Mouse (Mus musculus) spleen, adult 2 months (tissue): ENCODE data around the gene Zfp326. TPM values are rescaled to one million over a fixed set of nuclear protein-coding genes. Genes with fewer than 3 reads are reported as not detected.
"Not testable (repeated sequence)": the region's sequence is repeated elsewhere in the genome, so short reads cannot be mapped to it uniquely, and the experiment has no call there.

Source experiments
- DNase-seq, 2 experiments: peaks; one replicate each; pipeline versions ENCODE4 v3.0.0 to v3.0.0-alpha.2; 2012 to 2021; ENCODE audit warnings: low spot score in 2 of 2, low read depth in 1 of 2
- H3K27ac ChIP-seq: fragments of 200-500 bp; 2 replicates; pipeline ENCODE4 v1.5.1; 2012; ENCODE audit warnings: low read length, inconsistent platforms; ENCODE audit not compliant: insufficient read depth
- H3K27me3 ChIP-seq: fragments of 200-500 bp; 2 replicates; pipeline ENCODE4 v1.6.1; 2012; ENCODE audit warnings: mild to moderate bottlenecking, moderate library complexity, low read length, inconsistent platforms; ENCODE audit not compliant: control insufficient read depth, insufficient read depth
- H3K36me3 ChIP-seq: fragments of 200-500 bp; 2 replicates; pipeline ENCODE4 v1.6.1; 2012; ENCODE audit warnings: mild to moderate bottlenecking, low read length, inconsistent platforms; ENCODE audit not compliant: control insufficient read depth, insufficient read depth
- H3K4me1 ChIP-seq: fragments of 200-500 bp; 2 replicates; pipeline ENCODE4 v1.6.1; 2011; ENCODE audit warnings: inconsistent platforms; ENCODE audit not compliant: control insufficient read depth, insufficient read depth, insufficient read length
- H3K4me3 ChIP-seq: fragments of 200-500 bp; 2 replicates; pipeline ENCODE4 v1.5.1; 2011; ENCODE audit warnings: mild to moderate bottlenecking, inconsistent platforms; ENCODE audit not compliant: insufficient read depth, insufficient read length; ENCODE audit errors: extremely low read depth
- CTCF ChIP-seq: fragments of 200-500 bp; IDR thresholded peaks from 2 replicates; pipeline ENCODE4 v1.5.1; 2011; ENCODE audit warnings: mild to moderate bottlenecking, inconsistent platforms; ENCODE audit not compliant: insufficient read depth, insufficient read length, insufficient replicate concordance; ENCODE audit errors: extremely low read depth
- POLR2A ChIP-seq: fragments of 200-500 bp; IDR thresholded peaks from 2 replicates; pipeline ENCODE4 v1.6.1; 2011; ENCODE audit warnings: low read depth, low read length, inconsistent platforms
- WGBS: fragments of 180-500 bp; shearing (Covaris S2); methylation state at CpG from one replicate; pipeline ENCODE4 v1.1.7; 2018; 5-methylcytosine and 5-hydroxymethylcytosine counted together
- polyA plus RNA-seq: library from polyadenylated mRNA; depleted of rRNA; stranded (reverse); fragments of >200 nt; gene quantifications from 2 replicates; pipeline ENCODE4 v1.2.3, GENCODE M21; 2012

The Zfp326 gene
- polyA plus RNA-seq, 1 experiment: 6.2 TPM

GRCm38 (mm10) chr5:105853271-105853670, 23.1 kb upstream of the Zfp326 start:
- Histone ChIP-seq H3K27ac (no peak overlapping the region), H3K4me3 (no peak overlapping the region), H3K36me3 (no peaks in the 10 kb centered on the region), H3K4me1 (no peaks in the 10 kb centered on the region), H3K27me3 (no peaks in the 10 kb centered on the region)
- TF ChIP-seq CTCF: no peak
- TF ChIP-seq POLR2A: no peak
- WGBS: 84% methylated on average over 9 of the region's 9 CpGs
- no peak for DNase-seq

DNA sequence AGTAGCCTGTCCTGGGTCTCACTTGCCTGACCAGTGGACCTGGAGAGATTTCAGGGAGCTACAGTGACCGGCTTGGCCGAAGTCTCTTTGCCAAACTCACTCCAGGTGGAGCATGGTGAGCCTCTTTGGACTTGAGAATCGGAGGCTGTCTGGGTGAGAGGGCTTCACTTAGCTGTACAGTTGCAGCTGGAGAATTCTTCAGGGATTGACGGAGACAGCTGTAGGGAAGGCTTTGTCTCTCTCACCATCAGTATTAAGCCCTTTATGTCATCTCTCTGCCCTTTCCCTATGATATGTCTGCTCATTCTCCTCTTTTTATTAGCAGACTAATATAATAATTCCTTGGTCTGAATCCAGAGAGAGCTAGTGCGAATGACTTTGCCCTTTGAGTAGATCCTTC, 18.9 kb upstream of the Zfp326 start:
- Histone ChIP-seq H3K27me3 (no peaks in the 10 kb centered on the region), H3K36me3 (no peaks in the 10 kb centered on the region), H3K4me1 (no peaks in the 10 kb centered on the region), H3K27ac (no peak overlapping the region), H3K4me3 (no peak overlapping the region)
- TF ChIP-seq POLR2A (no peak), CTCF (no peak)
- WGBS: 96% methylated on average over 5 of the region's 5 CpGs
- DNase-seq: no peak

GRCm38 (mm10) chr5:105858754-105859694, 17.3 kb upstream of the Zfp326 start:
- no peak overlapping the region for H3K4me3 ChIP-seq
- H3K27ac ChIP-seq: no peak overlapping the region
- no peaks in the 10 kb centered on the region for H3K27me3 ChIP-seq
- H3K36me3 ChIP-seq: no peaks in the 10 kb centered on the region
- no peaks in the 10 kb centered on the region for H3K4me1 ChIP-seq
- TF ChIP-seq POLR2A (no peak), CTCF (no peak)
- WGBS: 82% methylated on average over 8 of the region's 8 CpGs
- DNase-seq: no peak

DNA sequence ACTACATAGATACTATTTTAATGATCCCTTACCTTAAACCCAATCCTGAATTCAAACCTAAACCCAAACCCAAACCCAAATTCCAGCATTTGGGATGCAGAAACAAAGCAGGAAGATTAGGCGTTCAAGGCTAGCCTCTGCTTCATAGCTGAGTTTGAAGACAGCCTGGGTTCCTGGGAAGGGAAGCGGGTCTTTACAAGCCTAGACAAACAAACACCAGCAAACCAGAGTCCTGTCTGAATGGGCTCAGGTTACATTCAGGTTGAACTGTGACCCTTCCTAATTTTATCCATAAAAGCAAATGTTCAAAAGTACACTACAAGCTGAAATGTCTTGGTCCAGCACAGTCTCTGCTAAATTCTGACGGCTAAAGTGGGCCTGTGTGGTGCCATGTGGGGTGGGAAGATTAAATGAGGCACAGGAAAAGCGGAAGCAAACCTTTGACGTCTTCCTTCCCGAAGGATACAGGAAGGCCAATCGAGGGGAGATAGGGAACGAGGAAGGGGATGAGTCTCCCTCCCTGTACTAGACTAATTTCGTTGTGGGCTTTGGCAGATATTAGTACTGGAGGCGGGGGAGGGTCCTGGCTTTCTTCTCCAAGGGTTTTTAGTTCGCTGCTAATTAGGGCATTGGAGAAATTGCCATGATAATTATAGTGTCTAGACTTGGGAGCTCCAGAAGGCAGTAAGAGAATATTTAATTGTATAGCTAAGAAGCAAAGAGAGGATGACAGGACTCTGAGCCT, 16.5 kb upstream of the Zfp326 start:
- no peaks in the 10 kb centered on the region for H3K27me3 ChIP-seq
- H3K4me1 ChIP-seq: no peaks in the 10 kb centered on the region
- no peak for DNase-seq
- no peak for TF ChIP-seq POLR2A
- no peak for TF ChIP-seq CTCF
- H3K36me3 ChIP-seq: no peaks in the 10 kb centered on the region
- H3K4me3 ChIP-seq: no peak overlapping the region
- 74% methylated on average over 11 of the region's 11 CpGs for WGBS
- H3K27ac ChIP-seq: no peak overlapping the region

DNA sequence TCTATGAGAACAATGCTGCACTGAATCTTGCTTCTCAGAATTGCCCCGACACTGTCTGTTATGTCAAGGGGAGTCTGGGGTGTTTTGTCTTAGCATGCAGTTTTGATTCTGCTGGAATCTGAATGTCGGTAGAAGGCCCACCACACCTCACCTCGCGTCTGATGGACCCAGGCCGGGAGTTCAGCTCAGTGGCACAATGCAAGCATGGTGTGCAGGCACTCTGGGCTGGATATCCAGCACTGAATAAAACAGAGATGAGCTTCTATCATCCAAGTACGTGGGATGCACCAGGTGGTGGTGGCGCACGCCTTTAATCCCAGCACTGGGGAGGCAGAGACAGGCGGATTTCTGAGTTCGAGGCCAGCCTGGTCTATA, 15.9 kb upstream of the Zfp326 start:
- 92% methylated on average over 10 of the region's 10 CpGs for WGBS
- TF ChIP-seq POLR2A (no peak), CTCF (no peak)
- no peaks in the 10 kb centered on the region for H3K4me1 ChIP-seq

DNA sequence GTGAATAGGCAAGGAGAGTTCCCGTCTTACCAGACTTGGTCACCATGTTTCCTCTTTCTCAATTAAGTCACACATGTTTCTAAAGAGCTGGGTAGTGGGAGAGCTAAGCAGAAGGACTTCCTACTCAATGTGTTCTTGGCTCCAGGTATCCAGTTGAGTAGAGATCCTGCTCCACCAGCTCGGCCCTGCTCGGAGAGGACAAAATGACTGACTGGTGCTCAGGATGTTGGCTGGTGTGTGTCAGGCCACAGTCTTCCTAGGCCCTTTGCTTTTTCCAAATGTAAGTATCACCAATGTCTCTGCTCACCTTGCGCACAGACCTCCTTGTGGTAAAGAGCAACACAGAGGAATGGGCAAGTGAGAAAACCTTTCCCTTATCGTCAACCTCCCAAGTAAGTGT, 14.7 kb upstream of the Zfp326 start:
- Histone ChIP-seq H3K27ac (no peak overlapping the region), H3K4me1 (no peaks in the 10 kb centered on the region), H3K36me3 (no peaks in the 10 kb centered on the region), H3K27me3 (no peaks in the 10 kb centered on the region), H3K4me3 (no peak overlapping the region)
- WGBS: 91% methylated on average over 5 of the region's 5 CpGs
- DNase-seq: no peak
- TF ChIP-seq CTCF: no peak
- TF ChIP-seq POLR2A: no peak

More for the DNA sequence above, 15.9 kb upstream of the Zfp326 start:
- Histone ChIP-seq H3K27me3 (no peaks in the 10 kb centered on the region), H3K4me3 (no peak overlapping the region), H3K36me3 (no peaks in the 10 kb centered on the region), H3K27ac (no peak overlapping the region)
- no peak for DNase-seq

- H3K4me1 ChIP-seq, H3K27me3 ChIP-seq, DNase-seq, H3K4me3 ChIP-seq, H3K36me3 ChIP-seq, H3K27ac ChIP-seq: not testable (repeated sequence)
- WGBS: 86% methylated on average over 5 of the region's 5 CpGs
Observed at GRCm38 (mm10) chr5:105865110-105865628, 11.2 kb upstream of the Zfp326 start.
